Comparison of ENCODE assay signal across 9 mouse cellular contexts in genomic region chr7:90280274-90280875, GRCm38 (mm10). TPM values are rescaled to one million over a fixed set of nuclear protein-coding genes. Genes with fewer than 3 reads are reported as not detected.
DNase-seq lines count a peak whose midpoint lies in the region; ATAC-seq lines count a peak whose summit lies in the region.
"Had no signal": no experiment of that assay in that cellular context is flagged by ENCODE, and none has a peak within 500 bp of the region (broad histone marks: within the 10 kb centered on the region; RNA-seq: fewer than 3 reads in every experiment).

No protein-coding gene starts in this region.

- no peak overlapping the region for H3K4me2 ChIP-seq in hindbrain, embryonic 11.5 days (replicated peaks; ENCODE audit: low read depth, low read length)
- no peak overlapping the region for H3K4me2 ChIP-seq in hindbrain, embryonic 16.5 days (ENCODE audit: low read length)
- H3K4me2 ChIP-seq: liver, embryonic 15.5 days had no signal

- no peaks in the 10 kb centered on the region for H3K27me3 ChIP-seq in hindbrain, embryonic 11.5 days (ENCODE audit: control insufficient read depth, insufficient read depth, low read length)
- no peaks in the 10 kb centered on the region for H3K27me3 ChIP-seq in hindbrain, embryonic 16.5 days (replicated peaks; ENCODE audit: control insufficient read depth, insufficient read depth, low read length)
- H3K27me3 ChIP-seq: liver, embryonic 15.5 days had no signal

- H3K9me3 ChIP-seq in hindbrain, embryonic 11.5 days (ENCODE audit: control insufficient read depth, low read length), result no peaks in the 10 kb centered on the region
- no peaks in the 10 kb centered on the region for H3K9me3 ChIP-seq in hindbrain, embryonic 16.5 days (ENCODE audit: control insufficient read depth, low read length)
- H3K9me3 ChIP-seq: liver, embryonic 15.5 days had no signal

- H3K27ac ChIP-seq in hindbrain, embryonic 11.5 days (ENCODE audit: low read depth, low read length), result no peak overlapping the region
- H3K27ac ChIP-seq in hindbrain, embryonic 16.5 days (ENCODE audit: low read depth, low read length), result no peak overlapping the region
- H3K27ac ChIP-seq: liver, embryonic 15.5 days had no signal

- 66% methylated on average over 11 of the region's 11 CpGs for WGBS in hindbrain, embryonic 11.5 days
- WGBS in hindbrain, embryonic 16.5 days, result 69% methylated on average over 11 of the region's 11 CpGs

- H3K4me3 ChIP-seq in hindbrain, embryonic 11.5 days (ENCODE audit: low read depth, low read length), result no peak overlapping the region
- H3K4me3 ChIP-seq in hindbrain, embryonic 16.5 days (ENCODE audit: low read length), result no peak overlapping the region
- H3K4me3 ChIP-seq: liver, embryonic 15.5 days had no signal

- H3K4me1 ChIP-seq in hindbrain, embryonic 11.5 days (replicated peaks; ENCODE audit: control insufficient read depth, insufficient read depth, low read length), result no peaks in the 10 kb centered on the region
- H3K4me1 ChIP-seq in hindbrain, embryonic 16.5 days (ENCODE audit: control insufficient read depth, insufficient read depth, low read depth, low read length), result no peaks in the 10 kb centered on the region
- H3K4me1 ChIP-seq: liver, embryonic 15.5 days had no signal

- ATAC-seq in hindbrain, embryonic 11.5 days (ENCODE audit: low FRiP score), result no peak
- ATAC-seq in hindbrain, embryonic 16.5 days, result no peak

- H3K36me3 ChIP-seq in hindbrain, embryonic 11.5 days (ENCODE audit: control insufficient read depth, insufficient read depth, low read length), result no peaks in the 10 kb centered on the region
- H3K36me3 ChIP-seq in hindbrain, embryonic 16.5 days (ENCODE audit: control insufficient read depth, insufficient read depth, low read length), result no peaks in the 10 kb centered on the region
- H3K36me3 ChIP-seq: liver, embryonic 15.5 days had no signal

- H3K9ac ChIP-seq in hindbrain, embryonic 11.5 days (ENCODE audit: low read depth, low read length), result no peak overlapping the region
- no peak overlapping the region for H3K9ac ChIP-seq in hindbrain, embryonic 16.5 days (ENCODE audit: low read depth, low read length)
- H3K9ac ChIP-seq: liver, embryonic 15.5 days had no signal

- DNase-seq in hindbrain, embryonic 11.5 days (ENCODE audit: low spot score), result peak; percentile 40
- DNase-seq in CD4-positive helper T cell, adult 2 months (ENCODE audit: low read depth, low spot score), result peak; percentile 63
- DNase-seq in ZHBTc4 (ENCODE audit: low read depth, low spot score), result peak; percentile 53
- peak; percentile 43 for DNase-seq in embryo, embryonic 9.5 days (ENCODE audit: extremely low spot score)
- DNase-seq in kidney, postnatal 4 days, result peak; percentile 49 to 61
- DNase-seq in retina, postnatal 1 day, result peak; percentile 57
- no peak for DNase-seq in testis, postnatal 10 days (ENCODE audit: low spot score)

RNA-seq across cellular contexts. Expression of gene Ccdc83, which starts 14.8 kb away (rescaled TPM):
- polyA plus RNA-seq in hindbrain, embryonic 11.5 days (2014; fragmentation: Nextera tagmentation; extraction: Ambion mirVana), result not detected in 2 replicates
- not detected in 2 replicates for polyA plus RNA-seq in hindbrain, embryonic 16.5 days (2015; fragmentation: Nextera tagmentation; extraction: Ambion mirVana)
- polyA plus RNA-seq: liver, embryonic 15.5 days had no signal

RNA-seq across cellular contexts. Expression of gene Sytl2, which starts 21.7 kb away (rescaled TPM):
- polyA plus RNA-seq in hindbrain, embryonic 11.5 days (2014; fragmentation: Nextera tagmentation; extraction: Ambion mirVana), result 2.8 and 5.0 TPM in 2 replicates
- 7.8 and 7.9 TPM in 2 replicates for polyA plus RNA-seq in hindbrain, embryonic 16.5 days (2015; fragmentation: Nextera tagmentation; extraction: Ambion mirVana)
